Mouse (Mus musculus): ENCODE data around the gene Clcnkb.

DNA sequence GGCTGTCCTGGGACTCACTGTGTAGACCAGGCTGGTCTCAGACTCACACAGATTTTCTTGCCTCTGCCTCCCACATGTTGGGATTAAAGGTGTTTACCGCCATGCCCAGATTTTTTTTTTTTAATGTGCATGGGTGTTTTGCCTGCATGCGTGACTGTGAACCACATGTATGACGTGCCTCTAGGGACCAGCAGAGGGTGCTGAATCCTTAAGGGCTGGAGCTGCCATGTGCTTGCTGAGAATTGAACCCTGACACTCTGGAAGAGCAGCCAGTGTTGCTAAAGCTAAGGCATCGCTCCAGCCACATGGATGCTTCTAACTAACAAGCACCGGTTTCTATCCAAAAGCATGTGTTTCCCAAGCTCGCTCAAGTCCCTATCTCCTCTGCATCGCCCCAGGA, 29.7 kb downstream of the Clcnkb start:
- TF ChIP-seq POLR2A (IDR thresholded peaks at IDR 0.05; ENCODE audit: insufficient read length, low read depth) (no peak), POLR2AphosphoS2 (IDR thresholded peaks at IDR 0.05; ENCODE audit: insufficient read length, low read depth) (no peak), MAX (IDR thresholded peaks at IDR 0.05; ENCODE audit: low read depth) (no peak), E2F4 (IDR thresholded peaks at IDR 0.05; ENCODE audit: insufficient read depth) (no peak), TCF12 (IDR thresholded peaks at IDR 0.05; ENCODE audit: insufficient read depth, poor library complexity, severe bottlenecking) (no peak)
